Mouse (Mus musculus): ENCODE data around the gene Foxo3. TPM values are rescaled to one million over a fixed set of nuclear protein-coding genes. Genes with fewer than 3 reads are reported as not detected.

Gene Foxo3
- total RNA-seq, 2 experiments from 2014 or later = 39.5 to 46.7 TPM

GRCm38 (mm10) chr10:42257985-42258384 is 18.6 kb downstream of the Foxo3 start:
- no peak for DNase-seq (ENCODE audit: extremely low spot score in 1 of 2, low spot score in 1 of 2)

- DNase-seq (ENCODE audit: extremely low spot score in 1 of 2, low spot score in 1 of 2) = no peak
Measured at GRCm38 (mm10) chr10:42254788-42255187, 21.8 kb downstream of the Foxo3 start.

DNA sequence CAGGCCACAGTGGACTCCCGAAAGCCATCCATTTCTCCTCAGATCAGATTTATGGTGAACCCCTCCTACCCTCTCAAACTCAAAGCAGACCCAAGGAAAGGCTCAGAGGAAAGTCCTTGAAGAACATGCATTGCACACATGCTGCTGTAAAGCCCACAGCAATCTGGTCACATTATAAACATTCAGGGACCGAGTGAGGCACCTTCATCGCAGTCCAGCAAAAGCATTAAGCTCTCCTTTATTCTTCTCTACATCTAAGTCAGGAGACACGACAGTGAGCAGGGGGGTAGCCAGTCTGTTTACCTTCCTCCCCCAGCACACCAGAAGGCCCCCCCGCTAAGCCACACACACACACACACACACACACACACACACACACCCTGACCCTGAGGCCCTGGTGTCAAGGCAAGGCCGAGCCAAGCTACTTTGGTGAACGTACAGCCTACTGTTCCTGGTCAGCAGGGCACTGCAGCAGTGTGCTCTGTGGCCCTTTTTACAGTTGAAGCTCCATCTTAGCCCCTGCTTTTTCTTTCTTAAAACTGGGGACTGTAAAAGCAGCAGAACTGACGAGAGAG is 24.7 kb downstream of the Foxo3 start:
- DNase-seq (ENCODE audit: extremely low spot score in 1 of 2, low spot score in 1 of 2) = no peak

DNA sequence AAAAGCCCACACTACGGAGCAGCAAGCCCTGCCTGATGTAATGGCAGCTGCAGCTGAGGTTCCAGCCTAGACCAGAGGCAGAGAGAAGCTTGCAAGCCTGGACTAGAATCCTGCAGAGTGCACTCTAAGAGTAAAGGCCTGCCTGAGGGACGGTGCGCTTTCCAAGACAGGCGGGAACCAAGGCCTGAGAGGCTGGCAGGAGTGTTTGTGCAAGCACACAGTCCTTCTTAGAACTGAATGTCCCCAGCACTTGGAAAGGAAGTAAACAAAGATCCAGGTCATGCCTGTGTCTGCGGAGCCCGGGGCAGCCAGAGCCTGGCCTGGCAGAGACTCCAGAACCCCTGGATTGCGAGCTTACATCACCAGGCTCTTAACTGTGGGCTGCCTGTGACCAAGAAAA is 25.4 kb downstream of the Foxo3 start:
- peak in 1 of 2 experiments; percentile 21 for DNase-seq (ENCODE audit: extremely low spot score in 1 of 2, low spot score in 1 of 2)

- DNase-seq (ENCODE audit: extremely low spot score in 1 of 2, low spot score in 1 of 2) = no peak
Measured at GRCm38 (mm10) chr10:42249965-42250364, 26.6 kb downstream of the Foxo3 start.

DNA sequence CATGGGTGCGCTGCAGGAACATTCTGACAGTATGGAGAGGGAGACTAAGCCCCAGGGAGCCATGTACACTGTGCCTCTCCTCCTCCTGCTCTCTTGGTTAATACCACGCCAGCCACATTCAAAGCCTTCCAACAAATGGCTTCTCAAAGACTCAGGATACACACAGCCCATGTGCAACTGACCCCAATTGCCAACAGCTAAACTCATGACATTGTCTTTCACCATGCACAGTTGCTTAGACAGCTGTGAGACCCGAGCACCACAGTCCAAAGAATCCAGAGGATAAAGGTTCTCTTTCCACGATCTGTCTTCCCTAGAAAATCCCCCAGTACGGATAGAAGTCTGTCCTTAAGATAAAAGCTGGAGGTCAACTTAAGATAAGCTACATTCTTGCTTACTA is 27.9 kb downstream of the Foxo3 start:
- DNase-seq (ENCODE audit: extremely low spot score in 1 of 2, low spot score in 1 of 2) = no peak

DNA sequence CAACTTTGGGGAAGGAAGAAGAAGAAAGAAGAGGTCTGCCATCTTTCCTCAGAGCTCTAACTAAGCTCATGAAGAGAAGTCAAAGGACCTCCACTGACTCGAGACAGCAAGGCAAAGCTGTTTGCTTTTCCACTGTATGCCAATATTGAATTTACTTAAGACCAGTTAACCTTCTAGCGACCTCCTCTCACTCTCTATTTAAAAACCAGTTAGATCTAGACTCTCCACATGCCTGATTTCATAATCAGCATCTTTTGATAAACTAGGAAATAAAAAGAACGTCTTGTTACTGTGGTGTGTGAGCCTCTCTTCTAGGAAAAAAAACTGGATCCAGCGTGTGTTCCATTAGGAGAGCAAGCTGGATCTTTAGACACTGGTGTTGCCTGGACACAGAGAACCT is 28.4 kb downstream of the Foxo3 start:
- no peak for DNase-seq (ENCODE audit: extremely low spot score in 1 of 2, low spot score in 1 of 2)

- DNase-seq (ENCODE audit: extremely low spot score in 1 of 2, low spot score in 1 of 2) = no peak
Measured at GRCm38 (mm10) chr10:42247125-42247816, 29.3 kb downstream of the Foxo3 start.

DNA sequence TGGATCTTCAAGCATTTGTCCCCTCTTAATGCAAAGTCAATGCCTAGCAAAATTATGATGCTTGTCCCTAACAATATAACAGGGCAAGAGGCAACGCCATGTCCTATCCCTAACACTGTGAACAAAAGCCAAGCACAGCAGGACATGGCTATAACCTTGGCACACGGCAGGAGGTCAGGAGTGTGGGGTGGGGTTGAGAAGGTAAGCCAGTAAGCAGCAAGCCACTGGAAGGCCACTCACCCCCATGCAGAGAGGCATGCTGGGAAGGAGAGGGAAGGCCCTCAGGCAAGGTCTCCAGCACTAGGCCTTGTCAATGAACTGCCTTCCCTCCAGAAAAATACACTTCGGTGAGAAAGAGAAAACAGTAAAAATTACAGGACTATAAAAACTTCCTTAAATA is 30.1 kb downstream of the Foxo3 start:
- no peak for DNase-seq (ENCODE audit: extremely low spot score in 1 of 2, low spot score in 1 of 2)

DNA sequence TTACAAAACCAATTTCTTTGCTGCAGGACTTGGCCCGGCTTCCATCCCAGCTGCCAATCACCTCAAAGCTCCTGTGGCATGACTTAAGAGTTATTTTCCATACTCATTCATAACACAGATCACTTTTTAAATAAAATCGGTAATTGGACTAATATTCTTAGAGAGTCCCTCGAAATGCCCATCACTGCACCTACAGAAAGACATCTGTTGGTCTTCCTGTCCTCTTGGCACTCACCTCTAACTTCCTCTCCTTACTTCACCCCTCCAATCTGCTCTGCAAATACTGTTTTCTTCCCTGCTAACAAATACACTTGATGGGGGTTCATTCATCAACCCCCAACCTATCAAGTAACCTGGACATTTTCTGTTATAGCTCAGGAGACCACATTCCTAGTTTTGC is 30.9 kb downstream of the Foxo3 start:
- DNase-seq (ENCODE audit: extremely low spot score in 1 of 2, low spot score in 1 of 2) = no peak

DNA sequence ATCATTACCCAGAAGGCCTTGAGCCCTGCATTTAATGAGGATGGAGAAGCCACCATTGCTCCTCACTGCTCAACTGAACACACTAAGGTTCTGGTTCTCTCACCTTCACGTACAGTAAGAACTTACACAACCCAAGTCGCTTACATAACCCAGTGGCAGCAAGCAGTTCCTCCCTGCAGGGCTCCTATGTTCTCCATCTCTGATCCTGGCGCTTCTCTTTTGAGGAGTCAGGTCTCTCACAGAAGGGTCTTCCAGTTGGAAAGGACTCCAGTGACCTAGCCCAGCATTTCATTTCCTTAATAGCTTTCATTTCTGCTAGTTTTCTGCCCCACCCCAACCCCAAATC is 31.3 kb downstream of the Foxo3 start:
- DNase-seq (ENCODE audit: extremely low spot score in 1 of 2, low spot score in 1 of 2) = no peak

GRCm38 (mm10) chr10:42244420-42245255 is 31.9 kb downstream of the Foxo3 start:
- no peak for DNase-seq (ENCODE audit: extremely low spot score in 1 of 2, low spot score in 1 of 2)

DNA sequence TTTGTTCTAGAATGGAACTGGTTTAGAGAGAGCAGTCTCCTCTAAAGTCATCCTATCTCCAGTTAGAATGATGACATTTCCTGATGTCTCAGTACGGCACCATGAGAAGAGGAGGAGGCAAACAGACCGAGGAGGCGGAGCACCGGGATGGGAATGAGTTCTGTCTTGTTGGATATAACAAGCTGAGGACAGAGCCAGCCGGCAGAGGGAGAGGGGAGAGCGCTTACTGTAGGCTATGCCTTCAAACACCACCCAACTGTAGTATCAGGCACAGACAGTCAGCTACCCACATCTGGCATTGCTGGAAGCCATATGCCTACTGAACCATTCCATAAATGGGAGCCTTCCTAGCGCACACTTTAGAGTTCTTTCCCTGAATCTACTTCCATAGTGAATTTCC is 32.6 kb downstream of the Foxo3 start:
- DNase-seq (ENCODE audit: extremely low spot score in 1 of 2, low spot score in 1 of 2) = no peak

- DNase-seq (ENCODE audit: extremely low spot score in 1 of 2, low spot score in 1 of 2) = no peak
Measured at GRCm38 (mm10) chr10:42242484-42242883, 34.1 kb downstream of the Foxo3 start.

DNA sequence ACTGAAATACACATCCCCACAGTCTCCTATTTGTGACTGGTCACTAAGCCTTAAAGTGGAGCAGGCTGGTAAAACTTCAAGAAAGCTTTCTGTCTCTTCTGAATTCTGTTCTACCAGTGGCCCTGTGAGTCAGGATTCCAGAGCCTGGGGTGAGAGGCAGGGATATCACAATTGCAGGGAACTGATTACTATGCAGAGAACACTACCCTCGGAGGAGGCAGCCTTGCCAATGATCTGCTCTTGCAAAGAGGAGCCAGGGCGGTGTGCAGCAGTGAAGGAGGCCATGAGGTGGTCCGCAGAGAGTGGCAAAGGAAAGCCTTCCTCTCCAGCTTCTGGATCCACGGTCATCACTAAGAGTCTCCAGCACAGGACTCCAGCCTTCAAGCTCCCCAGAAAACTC is 34.8 kb downstream of the Foxo3 start:
- DNase-seq (ENCODE audit: extremely low spot score in 1 of 2, low spot score in 1 of 2) = no peak

DNA sequence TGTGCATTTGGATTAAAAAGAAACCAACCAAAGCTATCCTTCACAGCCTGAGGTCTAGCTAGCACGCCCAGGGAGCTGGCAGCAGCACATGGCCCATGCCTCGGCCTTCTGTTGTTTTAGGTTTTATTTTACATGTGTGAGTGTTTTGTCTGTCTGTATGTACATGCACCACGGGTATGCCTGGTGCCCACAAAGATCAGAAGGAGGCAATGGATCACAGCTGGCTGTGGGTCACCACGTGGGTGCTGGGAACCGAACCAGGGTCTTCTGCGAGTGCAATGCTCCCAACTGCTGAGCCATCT is 36.8 kb downstream of the Foxo3 start:
- DNase-seq (ENCODE audit: extremely low spot score in 1 of 2, low spot score in 1 of 2) = no peak

GRCm38 (mm10) chr10:42238923-42239809 is 37.4 kb downstream of the Foxo3 start:
- DNase-seq (ENCODE audit: extremely low spot score in 1 of 2, low spot score in 1 of 2) = no peak

DNA sequence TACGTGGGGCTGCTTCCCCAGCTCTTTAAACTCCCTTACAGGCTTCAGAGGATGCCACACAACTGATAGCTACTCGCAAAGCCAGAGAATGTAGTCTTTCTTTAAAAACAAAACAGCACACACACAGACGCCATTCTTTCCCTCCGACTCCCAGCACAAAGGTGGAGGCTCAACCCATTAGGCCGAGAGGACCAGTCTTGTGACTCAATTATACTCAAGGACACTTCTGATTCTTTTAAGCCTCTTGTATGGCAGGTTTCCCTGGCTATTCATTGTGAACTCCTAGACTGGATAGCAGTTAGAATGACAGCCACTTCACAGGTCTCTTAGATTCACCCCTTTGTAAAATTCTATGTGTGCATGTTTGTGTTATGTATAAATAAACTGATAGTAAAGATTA is 38.3 kb downstream of the Foxo3 start:
- no peak for DNase-seq (ENCODE audit: extremely low spot score in 1 of 2, low spot score in 1 of 2)

GRCm38 (mm10) chr10:42237556-42237955 is 39.0 kb downstream of the Foxo3 start:
- no peak for DNase-seq (ENCODE audit: extremely low spot score in 1 of 2, low spot score in 1 of 2)

- no peak for DNase-seq (ENCODE audit: extremely low spot score in 1 of 2, low spot score in 1 of 2)
Measured at GRCm38 (mm10) chr10:42235321-42235720, 41.2 kb downstream of the Foxo3 start.

DNA sequence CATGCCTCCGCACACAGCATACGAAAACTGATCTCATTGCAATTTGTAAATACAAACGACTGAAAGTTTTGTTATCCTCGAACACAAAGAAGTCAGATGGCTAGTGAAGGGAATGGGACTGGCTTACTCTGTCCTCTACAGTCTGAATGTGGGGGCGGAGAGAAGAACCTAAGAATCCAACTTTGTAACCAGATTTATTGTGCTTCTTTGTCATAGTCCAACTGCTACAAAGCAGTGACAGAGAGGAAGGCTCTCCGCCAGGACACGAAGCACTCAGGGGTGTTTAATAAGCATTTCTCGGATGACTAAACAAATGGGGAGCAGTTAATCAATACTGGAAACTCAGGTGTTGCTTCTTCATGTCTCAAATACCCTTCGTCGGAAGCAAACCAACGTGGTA is 43.6 kb downstream of the Foxo3 start:
- no peak for DNase-seq (ENCODE audit: extremely low spot score in 1 of 2, low spot score in 1 of 2)
